Mouse (Mus musculus) spleen, adult 2 months (tissue): ENCODE data around the gene Arnt2. TPM values are rescaled to one million over a fixed set of nuclear protein-coding genes. Genes with fewer than 3 reads are reported as not detected.

ENCODE experiments used
- DNase-seq, 2 experiments: peaks; one replicate each; pipeline versions ENCODE4 v3.0.0 to v3.0.0-alpha.2; 2012 to 2021; ENCODE audit warnings: low spot score in 2 of 2, low read depth in 1 of 2
- H3K27ac ChIP-seq: fragments of 200-500 bp; 2 replicates; pipeline ENCODE4 v1.5.1; 2012; ENCODE audit warnings: low read length, inconsistent platforms; ENCODE audit not compliant: insufficient read depth
- H3K27me3 ChIP-seq: fragments of 200-500 bp; 2 replicates; pipeline ENCODE4 v1.6.1; 2012; ENCODE audit warnings: mild to moderate bottlenecking, moderate library complexity, low read length, inconsistent platforms; ENCODE audit not compliant: control insufficient read depth, insufficient read depth
- H3K36me3 ChIP-seq: fragments of 200-500 bp; 2 replicates; pipeline ENCODE4 v1.6.1; 2012; ENCODE audit warnings: mild to moderate bottlenecking, low read length, inconsistent platforms; ENCODE audit not compliant: control insufficient read depth, insufficient read depth
- H3K4me1 ChIP-seq: fragments of 200-500 bp; 2 replicates; pipeline ENCODE4 v1.6.1; 2011; ENCODE audit warnings: inconsistent platforms; ENCODE audit not compliant: control insufficient read depth, insufficient read depth, insufficient read length
- H3K4me3 ChIP-seq: fragments of 200-500 bp; 2 replicates; pipeline ENCODE4 v1.5.1; 2011; ENCODE audit warnings: mild to moderate bottlenecking, inconsistent platforms; ENCODE audit not compliant: insufficient read depth, insufficient read length; ENCODE audit errors: extremely low read depth
- CTCF ChIP-seq: fragments of 200-500 bp; IDR thresholded peaks from 2 replicates; pipeline ENCODE4 v1.5.1; 2011; ENCODE audit warnings: mild to moderate bottlenecking, inconsistent platforms; ENCODE audit not compliant: insufficient read depth, insufficient read length, insufficient replicate concordance; ENCODE audit errors: extremely low read depth
- POLR2A ChIP-seq: fragments of 200-500 bp; IDR thresholded peaks from 2 replicates; pipeline ENCODE4 v1.6.1; 2011; ENCODE audit warnings: low read depth, low read length, inconsistent platforms
- WGBS: fragments of 180-500 bp; shearing (Covaris S2); methylation state at CpG from one replicate; pipeline ENCODE4 v1.1.7; 2018; 5-methylcytosine and 5-hydroxymethylcytosine counted together
- polyA plus RNA-seq: library from polyadenylated mRNA; depleted of rRNA; stranded (reverse); fragments of >200 nt; gene quantifications from 2 replicates; pipeline ENCODE4 v1.2.3, GENCODE M21; 2012

The Arnt2 gene
- polyA plus RNA-seq, 1 experiment = 2.0 TPM

- Histone ChIP-seq H3K27ac (no peak overlapping the region), H3K27me3 (no peaks in the 10 kb centered on the region), H3K4me3 (no peak overlapping the region), H3K36me3 (no peaks in the 10 kb centered on the region), H3K4me1 (no peaks in the 10 kb centered on the region)
- DNase-seq = no peak
- TF ChIP-seq POLR2A = no peak
- TF ChIP-seq CTCF = no peak
- WGBS = 8% methylated on average over 1 of the region's 1 CpGs
These were observed 130.7 kb downstream of the Arnt2 start for GRCm38 (mm10) chr7:84279231-84279630.

- H3K4me3 ChIP-seq = no peak overlapping the region
- TF ChIP-seq CTCF = no peak
- TF ChIP-seq POLR2A = no peak
- H3K4me1 ChIP-seq = no peaks in the 10 kb centered on the region
- 79% methylated on average over 10 of the region's 10 CpGs for WGBS
- H3K27ac ChIP-seq = no peak overlapping the region
- no peak for DNase-seq
- H3K27me3 ChIP-seq = no peaks in the 10 kb centered on the region
- no peaks in the 10 kb centered on the region for H3K36me3 ChIP-seq
These were observed 134.7 kb downstream of the Arnt2 start for GRCm38 (mm10) chr7:84275312-84275711.

- no peak overlapping the region for H3K4me3 ChIP-seq
- DNase-seq = no peak
- no peaks in the 10 kb centered on the region for H3K27me3 ChIP-seq
- H3K36me3 ChIP-seq = no peaks in the 10 kb centered on the region
- TF ChIP-seq CTCF (no peak), POLR2A (no peak)
- WGBS = 77% methylated on average over 6 of the region's 6 CpGs
- H3K27ac ChIP-seq = no peak overlapping the region
- no peaks in the 10 kb centered on the region for H3K4me1 ChIP-seq
These were observed 136.0 kb downstream of the Arnt2 start for GRCm38 (mm10) chr7:84273930-84274329.

GRCm38 (mm10) chr7:84272206-84272818 is 137.7 kb downstream of the Arnt2 start:
- no peak for TF ChIP-seq POLR2A
- TF ChIP-seq CTCF = peak; percentile 94; the same call in 1 of the 2 replicates
- H3K4me1 ChIP-seq = no peaks in the 10 kb centered on the region
- no peaks in the 10 kb centered on the region for H3K36me3 ChIP-seq
- no peak overlapping the region for H3K27ac ChIP-seq
- WGBS = 26% methylated on average over 7 of the region's 7 CpGs
- peak; percentile 38 to 67 for DNase-seq
- no peak overlapping the region for H3K4me3 ChIP-seq
- H3K27me3 ChIP-seq = no peaks in the 10 kb centered on the region

- Histone ChIP-seq H3K27ac (no peak overlapping the region), H3K36me3 (no peaks in the 10 kb centered on the region)
These were observed 138.5 kb downstream of the Arnt2 start for GRCm38 (mm10) chr7:84271429-84271828.

GRCm38 (mm10) chr7:84263466-84263865 is 146.5 kb downstream of the Arnt2 start:
- WGBS = 89% methylated on average over 4 of the region's 4 CpGs

More at GRCm38 (mm10) chr7:84271429-84271828, 138.5 kb downstream of the Arnt2 start:
- WGBS = 96% methylated on average over 5 of the region's 5 CpGs
- no peak for DNase-seq
- Histone ChIP-seq H3K4me1 (no peaks in the 10 kb centered on the region), H3K27me3 (no peaks in the 10 kb centered on the region), H3K4me3 (no peak overlapping the region)
- TF ChIP-seq POLR2A = no peak
- TF ChIP-seq CTCF = no peak

GRCm38 (mm10) chr7:84261341-84261740 is 148.6 kb downstream of the Arnt2 start:
- no peak for DNase-seq
- H3K36me3 ChIP-seq = no peaks in the 10 kb centered on the region
- H3K4me3 ChIP-seq = no peak overlapping the region
- H3K27ac ChIP-seq = no peak overlapping the region
- WGBS = 71% methylated on average over 6 of the region's 6 CpGs
- no peaks in the 10 kb centered on the region for H3K4me1 ChIP-seq
- TF ChIP-seq CTCF (no peak), POLR2A (no peak)
- H3K27me3 ChIP-seq = no peaks in the 10 kb centered on the region

More at GRCm38 (mm10) chr7:84263466-84263865, 146.5 kb downstream of the Arnt2 start:
- H3K36me3 ChIP-seq = no peaks in the 10 kb centered on the region
- no peak overlapping the region for H3K27ac ChIP-seq
- DNase-seq = no peak
- H3K4me1 ChIP-seq = no peaks in the 10 kb centered on the region
- no peaks in the 10 kb centered on the region for H3K27me3 ChIP-seq
- no peak for TF ChIP-seq CTCF
- TF ChIP-seq POLR2A = no peak
- H3K4me3 ChIP-seq = no peak overlapping the region
